Mouse (Mus musculus) gastrocnemius, postnatal 36 days (tissue): ENCODE measurements around the gene Gpr141. TPM values are rescaled to one million over a fixed set of nuclear protein-coding genes. Genes with fewer than 3 reads are reported as not detected.

Source experiments
- DNase-seq, 2 experiments: peaks; one replicate each; pipeline ENCODE4 v3.0.0; 2022
- intact Hi-C: fragments of 180-260 bp; cut with DNase I; formaldehyde crosslinking; loops from one replicate; pipeline ENCODE4 v1.15.1; 2025
- total RNA-seq, 2 experiments: library from RNA; stranded (reverse); gene quantifications; 2 replicates each; pipeline ENCODE4 v1.2.3; 2021

Gpr141 gene
- total RNA-seq, 2 experiments from 2014 or later, result not detected

DNA sequence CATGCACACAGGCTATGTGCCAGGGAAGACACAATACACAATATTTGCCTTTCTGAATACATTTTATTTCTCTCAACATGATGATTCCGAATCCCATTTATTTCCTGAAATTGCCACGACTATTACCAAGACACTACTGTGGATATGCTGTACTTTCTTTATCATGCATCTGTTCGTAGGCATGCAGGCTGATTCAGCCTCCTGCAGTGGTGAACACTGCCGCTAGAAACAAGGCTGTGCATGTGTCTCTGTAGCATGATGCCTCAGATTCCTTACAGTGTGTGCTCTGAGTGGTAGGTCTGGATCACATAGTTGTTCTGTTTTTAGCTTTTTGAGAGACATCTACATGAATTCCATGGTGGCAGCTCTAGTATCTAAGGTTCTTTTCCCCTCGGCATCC is 89.5 kb downstream of the Gpr141 start:
- intact Hi-C loops, result no loop called here
- no peak for DNase-seq

DNA sequence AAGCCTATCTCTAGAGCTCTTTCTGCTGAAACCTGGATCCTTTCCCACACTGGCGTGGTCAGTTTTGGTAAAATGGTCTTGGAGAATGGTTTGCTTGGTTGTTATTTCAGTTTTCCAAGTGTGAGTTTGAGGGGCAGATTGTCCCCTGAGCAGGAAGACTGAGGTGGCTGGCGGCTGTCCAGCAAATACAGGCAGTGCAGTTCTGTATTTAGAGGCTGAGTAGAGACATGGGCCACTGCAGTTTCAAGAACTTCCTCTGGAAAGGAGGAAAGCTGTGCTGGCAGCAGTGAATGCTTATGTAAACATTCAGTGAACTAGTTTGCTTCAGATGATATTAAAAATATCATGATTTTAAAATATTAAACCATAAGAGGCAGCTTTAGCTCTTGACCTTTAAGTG is 93.2 kb downstream of the Gpr141 start:
- DNase-seq, result no peak
- intact Hi-C loops, result no loop called here

DNA sequence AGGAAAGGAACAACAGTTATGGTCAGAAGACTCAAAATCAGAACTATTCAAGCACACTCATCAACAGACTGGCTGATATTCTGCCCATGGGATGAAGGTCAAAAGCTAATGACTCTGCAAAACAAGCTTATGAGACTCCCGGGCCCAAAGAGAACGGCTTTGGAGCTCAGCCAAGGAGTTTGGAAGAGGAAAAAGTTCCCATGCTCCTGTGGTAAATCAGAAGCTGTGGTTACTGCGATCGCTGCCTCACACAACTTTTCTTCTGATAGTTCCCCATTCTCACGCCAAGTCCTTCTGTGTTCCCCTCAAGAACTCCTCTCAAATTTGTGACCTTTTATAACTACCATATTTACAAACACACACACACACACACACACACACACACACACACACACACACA is 105.1 kb downstream of the Gpr141 start:
- DNase-seq, result peak in 1 of 2 experiments; percentile 25
- intact Hi-C loops, result no loop called here

DNA sequence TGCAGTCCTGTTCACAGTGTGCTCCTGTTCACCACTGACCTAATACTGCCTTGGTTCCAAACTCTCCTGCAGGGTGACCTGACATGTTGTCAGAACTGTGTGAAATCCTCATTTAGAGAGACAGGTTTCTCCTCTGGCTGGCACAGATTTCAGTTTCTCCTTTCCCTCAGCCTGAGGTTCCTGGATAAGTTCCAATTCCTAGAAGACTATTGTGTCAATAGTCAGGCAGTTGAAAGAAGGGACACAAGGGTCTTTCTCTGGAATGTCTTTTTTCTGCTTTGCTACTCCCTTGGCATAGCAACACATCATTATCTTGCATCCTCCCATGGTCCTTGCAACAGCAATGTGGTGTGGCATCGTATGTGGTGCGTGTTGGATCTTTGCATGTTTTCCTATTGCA is 106.9 kb downstream of the Gpr141 start:
- no peak for DNase-seq
- intact Hi-C loops, result no loop called here

DNA sequence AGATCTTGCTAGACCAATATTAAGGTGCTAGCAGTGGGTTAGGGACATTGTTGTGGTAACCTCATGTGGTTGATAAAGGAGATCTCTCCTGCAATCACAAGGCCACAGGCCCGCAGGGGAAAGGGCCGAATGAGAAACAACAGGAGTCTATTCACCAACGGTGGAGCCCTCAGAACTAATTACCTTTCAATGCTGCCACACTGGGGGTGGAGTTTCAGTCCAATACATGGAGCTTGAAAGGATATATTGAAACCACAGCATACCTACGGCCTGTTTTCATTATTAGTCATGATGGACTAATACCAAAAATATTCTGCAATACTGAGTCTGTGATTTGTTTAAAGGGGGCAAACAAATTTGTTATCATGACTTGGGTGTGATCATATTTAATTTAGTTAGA is 120.3 kb downstream of the Gpr141 start:
- no peak for DNase-seq
- intact Hi-C loops, result no loop called here

DNA sequence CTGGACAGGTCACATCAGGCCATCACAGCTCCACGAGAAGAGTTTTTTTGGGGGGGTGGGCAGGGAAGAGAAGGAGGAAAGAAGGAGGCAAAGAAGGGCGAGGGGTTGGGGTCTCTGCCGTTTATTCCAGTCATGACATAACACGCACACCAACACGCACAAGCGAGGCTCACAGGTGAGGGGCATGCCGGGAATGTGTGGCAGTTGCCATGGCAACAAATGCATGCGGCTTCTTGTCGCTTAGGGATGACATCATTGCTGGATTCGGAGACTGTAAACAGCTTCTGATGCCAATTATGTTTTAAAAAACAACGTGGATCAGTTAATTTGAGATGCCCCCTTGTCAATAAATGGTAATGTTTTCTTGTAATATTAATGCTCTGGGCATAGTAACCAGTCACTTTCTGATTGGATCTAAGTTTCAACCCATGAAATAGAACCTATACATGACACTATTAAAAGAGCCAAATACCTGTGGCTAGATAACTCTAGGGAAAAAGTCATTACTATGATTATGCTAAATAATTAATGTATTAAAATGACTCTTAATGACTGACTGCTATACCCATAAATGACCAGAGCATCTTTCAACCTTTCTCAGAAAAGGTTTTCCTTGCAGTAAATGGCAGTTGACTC is 122.5 kb downstream of the Gpr141 start:
- no peak for DNase-seq
- intact Hi-C loops, result no loop called here

DNA sequence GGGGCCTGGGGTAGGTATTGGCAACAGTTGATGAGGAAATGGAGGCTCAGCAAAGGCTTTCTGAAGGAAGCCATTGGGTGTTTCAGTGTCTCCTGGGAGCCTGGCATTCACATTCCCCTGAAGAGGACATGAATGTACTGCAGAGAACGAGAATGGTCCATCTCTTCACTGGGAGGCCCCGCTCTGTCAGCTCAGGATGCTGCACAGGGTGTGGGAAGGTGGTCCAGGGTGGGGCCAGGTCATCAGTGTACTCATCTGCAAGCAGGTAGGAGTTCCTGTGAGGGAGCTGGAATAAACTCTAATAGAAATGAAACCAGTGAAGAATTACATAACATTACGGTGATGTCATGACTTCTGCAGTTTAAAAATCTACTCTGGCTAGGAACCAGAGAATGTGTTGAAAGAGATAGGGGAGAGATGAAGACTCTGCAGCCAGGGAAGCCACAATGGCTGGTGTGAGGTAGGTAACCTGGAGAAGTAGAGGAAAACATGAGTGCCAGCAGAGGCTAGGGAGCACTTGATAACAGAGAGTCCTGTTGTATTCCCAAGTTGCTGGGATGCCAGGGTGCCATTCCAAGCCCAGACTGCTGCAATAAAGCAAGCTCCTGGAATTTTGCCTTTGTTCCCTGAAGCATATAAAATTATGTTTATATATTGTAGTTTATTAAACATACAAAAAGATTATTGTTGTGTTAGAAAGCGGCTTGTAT is 123.2 kb downstream of the Gpr141 start:
- peak in 1 of 2 experiments; percentile 15 for DNase-seq
- intact Hi-C loops, result no loop called here

Other genes with a start within 250 kb of the Gpr141 start
- gene Epdr1, start 204.3 kb downstream of the Gpr141 start, total RNA-seq, result 100 to 1,000 TPM in 1 of 2 experiments, 10 to 100 TPM in 1; 85.8 to 106 TPM
- gene Sfrp4, start 201.2 kb downstream of the Gpr141 start, total RNA-seq, result 1 to 10 TPM; 3.1 to 3.5 TPM
- not detected for gene Nme8, start 126.5 kb downstream of the Gpr141 start, total RNA-seq